In genomic region chr11:90812530-90812929, GRCm38 (mm10) we compare ENCODE assay signal across 17 mouse cellular contexts.
A peak's percentile ranks its signal among the peaks of the same experiment; 100 is the strongest.
DNase-seq lines count a peak whose midpoint lies in the region.
"Had no signal": no experiment of that assay in that cellular context is flagged by ENCODE, and none has a peak within 500 bp of the region (broad histone marks: within the 10 kb centered on the region; RNA-seq: fewer than 3 reads in every experiment).

No protein-coding gene starts in this region.

- peak; percentile 54 to 63 for DNase-seq in cerebellum, postnatal 14 days
- DNase-seq in cerebellum, adult 9-10 months: no peak
- DNase-seq in left cerebral cortex, postnatal 4 days: peak; percentile 43
- DNase-seq in left cerebral cortex, adult 8-10 months (ENCODE audit: low spot score in 2 of 2): no peak
- DNase-seq in layer of hippocampus, adult 9-10 months (ENCODE audit: low spot score): peak; percentile 24
- DNase-seq in urinary bladder, postnatal 36 days (ENCODE audit: low spot score in 2 of 2): no peak
- no peak for DNase-seq in urinary bladder, postnatal 14 days (ENCODE audit: low spot score)
- DNase-seq: adrenal gland, postnatal 10 days; cerebellum, adult 11-12 months; gastrocnemius, adult 2 months; heart, postnatal 36 days; kidney, adult 8-10 months; kidney, postnatal 14 days; liver, embryonic 13.5 days; lung, postnatal 4 days; right cerebral cortex, postnatal 4 days; thymus, adult 2 months had no signal

- intact Hi-C loops in left cerebral cortex, postnatal 4 days (cut with DNase I): no loop called here

Comparison
In these comparisons a context has a peak if more than half of its experiments do, and no peak if none do; other contexts are left out.
1. DNase-seq: peak in cerebellum, postnatal 14 days (2 of 2), left cerebral cortex, postnatal 4 days (single experiment) and layer of hippocampus, adult 9-10 months (single experiment); none in cerebellum, adult 9-10 months (single experiment), left cerebral cortex, adult 8-10 months (0 of 2), urinary bladder, postnatal 36 days (0 of 2) and urinary bladder, postnatal 14 days (single experiment).